Mouse (Mus musculus) C2C12 (cell line): Measurements from ENCODE around the gene Lamc2.

Experiments
- CTCF ChIP-seq: IDR thresholded peaks from one replicate; pipeline ENCODE4 v1.5.1; 2011; ENCODE audit not compliant: control insufficient read depth, insufficient read depth, insufficient read length
- MAX ChIP-seq: IDR thresholded peaks from one replicate; pipeline ENCODE4 v1.6.1; 2011; ENCODE audit warnings: mild to moderate bottlenecking, control low read depth
- USF1 ChIP-seq: IDR thresholded peaks from one replicate; pipeline ENCODE4 v1.6.1; 2011; ENCODE audit warnings: low read depth, mild to moderate bottlenecking, control low read depth, moderate library complexity

DNA sequence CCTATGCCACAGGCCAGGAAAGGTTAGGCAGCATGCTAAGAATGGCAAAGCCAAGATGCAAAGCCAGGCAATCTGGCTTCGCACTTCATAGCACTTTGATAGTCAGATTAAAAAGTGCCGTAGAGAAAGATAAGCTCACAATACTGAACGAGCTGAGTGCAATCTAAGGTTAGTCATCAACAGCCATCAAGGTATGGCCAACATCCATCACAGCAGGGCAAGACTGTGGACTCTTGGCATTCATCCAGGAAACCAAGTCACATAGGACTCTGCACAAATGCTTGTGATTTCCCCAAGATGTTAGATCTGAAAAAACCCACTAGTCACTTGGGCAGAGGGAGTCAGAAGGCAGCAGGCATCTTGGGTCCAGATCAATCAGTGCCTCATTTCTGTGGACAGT lies 1.8 kb upstream of the Lamc2 start:
- TF ChIP-seq CTCF (no peak), MAX (no peak), USF1 (no peak)
